29 mouse cellular contexts compared by ENCODE assay signal in the genomic region with DNA sequence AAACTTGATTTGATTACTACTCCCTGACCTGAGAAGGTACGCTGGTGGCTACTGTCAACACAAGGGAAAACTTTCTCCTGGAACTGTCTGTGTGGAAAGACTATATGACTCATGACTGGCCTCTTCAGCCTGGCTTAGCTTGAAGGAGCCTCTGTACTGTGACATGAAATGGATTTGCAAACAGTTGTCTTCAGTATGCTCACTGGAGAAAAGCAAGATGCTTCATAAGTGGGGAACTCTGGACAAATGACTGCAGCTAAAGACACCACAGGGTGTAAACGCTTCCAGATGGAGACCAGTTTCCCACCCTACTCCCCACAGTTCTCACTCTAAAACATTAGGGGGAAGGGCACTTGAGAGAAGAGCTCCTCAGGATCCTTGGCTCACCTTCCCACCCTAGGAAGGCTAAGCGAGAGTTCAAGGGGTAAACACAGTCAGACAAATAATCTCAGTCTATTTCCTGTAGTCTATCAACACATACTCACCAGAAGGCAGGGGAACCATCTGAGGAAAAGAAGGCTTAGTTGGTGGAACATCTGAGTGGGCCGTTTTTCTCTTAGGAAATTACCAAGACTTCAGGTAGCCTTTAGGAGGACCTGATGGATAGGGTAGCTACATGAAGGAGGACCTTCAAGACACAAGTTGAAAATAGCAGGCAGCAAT. TPM values are rescaled to one million over a fixed set of nuclear protein-coding genes. Genes with fewer than 3 reads are reported as not detected.
DNase-seq lines count a peak whose midpoint lies in the region; ATAC-seq and TF ChIP-seq lines count a peak whose summit lies in the region.
"Had no signal": no experiment of that assay in that cellular context is flagged by ENCODE, and none has a peak within 500 bp of the region (broad histone marks: within the 10 kb centered on the region; RNA-seq: fewer than 3 reads in every experiment).

No protein-coding gene starts in this region.

- intact Hi-C loops in gastrocnemius, adult 2 months (cut with DNase I): no loop called here

- WGBS in liver, postnatal 0 days (ENCODE audit: insufficient replicate concordance): 57% methylated on average over 4 of the region's 4 CpGs
- WGBS in liver, embryonic 12.5 days (ENCODE audit: insufficient replicate concordance): 44% methylated on average over 4 of the region's 4 CpGs
- WGBS in midbrain, embryonic 16.5 days: 92% methylated on average over 4 of the region's 4 CpGs

- DNase-seq in gastrocnemius, adult 2 months: no peak
- no peak for DNase-seq in gastrocnemius, postnatal 10 days
- no peak for DNase-seq in liver, postnatal 0 days
- peak; percentile 33 for DNase-seq in CD4-positive, CD25-positive, alpha-beta regulatory T cell, adult 2 months (ENCODE audit: low read depth, low spot score)
- no peak for DNase-seq in retina, postnatal 1 day
- DNase-seq: adrenal gland, adult 8-10 months; cerebellum, adult 18-20 months; right cerebral cortex, postnatal 4 days had no signal

- no peak overlapping the region for H3K9ac ChIP-seq in liver, postnatal 0 days (replicated peaks)
- H3K9ac ChIP-seq in liver, embryonic 12.5 days: no peak overlapping the region
- H3K9ac ChIP-seq in midbrain, embryonic 16.5 days (ENCODE audit: low read depth, low read length): no peak overlapping the region
- H3K9ac ChIP-seq: embryonic facial prominence, embryonic 12.5 days; midbrain, embryonic 13.5 days; neural tube, embryonic 12.5 days had no signal

- no peaks in the 10 kb centered on the region for H3K27me3 ChIP-seq in liver, postnatal 0 days (ENCODE audit: insufficient read depth, low read length)
- H3K27me3 ChIP-seq in liver, embryonic 12.5 days (replicated peaks): no peaks in the 10 kb centered on the region
- H3K27me3 ChIP-seq in midbrain, embryonic 16.5 days (ENCODE audit: control insufficient read depth, insufficient read depth, low read depth, low read length): no peaks in the 10 kb centered on the region
- H3K27me3 ChIP-seq: embryonic facial prominence, embryonic 12.5 days; megakaryocyte, embryonic 14.5 days; midbrain, embryonic 13.5 days; neural tube, embryonic 12.5 days had no signal

- H3K4me2 ChIP-seq in liver, postnatal 0 days (ENCODE audit: low read depth, low read length): no peak overlapping the region
- H3K4me2 ChIP-seq in liver, embryonic 12.5 days: no peak overlapping the region
- no peak overlapping the region for H3K4me2 ChIP-seq in midbrain, embryonic 16.5 days (ENCODE audit: low read length)
- H3K4me2 ChIP-seq: embryonic facial prominence, embryonic 12.5 days; midbrain, embryonic 13.5 days; neural tube, embryonic 12.5 days had no signal

- H3K9me3 ChIP-seq in liver, postnatal 0 days (ENCODE audit: low read length): no peaks in the 10 kb centered on the region
- no peaks in the 10 kb centered on the region for H3K9me3 ChIP-seq in liver, embryonic 12.5 days (replicated peaks)
- no peaks in the 10 kb centered on the region for H3K9me3 ChIP-seq in midbrain, embryonic 16.5 days (replicated peaks; ENCODE audit: control insufficient read depth, low read length, poor library complexity, severe bottlenecking)
- H3K9me3 ChIP-seq: embryonic facial prominence, embryonic 12.5 days; hindbrain, embryonic 10.5 days; megakaryocyte, embryonic 14.5 days; midbrain, embryonic 13.5 days; neural tube, embryonic 12.5 days had no signal

- peak overlapping the region; percentile 76 for H3K27ac ChIP-seq in gastrocnemius, adult 2 months
- H3K27ac ChIP-seq in liver, postnatal 0 days (ENCODE audit: low read depth): peak overlapping the region; percentile 40; the same call in 1 of the 2 replicates
- no peak overlapping the region for H3K27ac ChIP-seq in liver, embryonic 12.5 days
- H3K27ac ChIP-seq in midbrain, embryonic 16.5 days (ENCODE audit: low read length): no peak overlapping the region
- H3K27ac ChIP-seq: embryonic facial prominence, embryonic 12.5 days; hindbrain, embryonic 10.5 days; midbrain, embryonic 13.5 days; neural tube, embryonic 12.5 days had no signal

- no peak for TF ChIP-seq EP300 in liver, postnatal 0 days (IDR thresholded peaks at IDR 0.05; ENCODE audit: low read depth)

- ATAC-seq in liver, postnatal 0 days: no peak
- no peak for ATAC-seq in liver, embryonic 12.5 days
- peak; percentile 25 for ATAC-seq in inflammation-experienced regulatory T-cells, adult 6 months
- ATAC-seq in midbrain, embryonic 16.5 days: no peak
- ATAC-seq: hindbrain, embryonic 16.5 days; intestine, postnatal 0 days; midbrain, embryonic 13.5 days had no signal

- no peaks in the 10 kb centered on the region for H3K36me3 ChIP-seq in liver, postnatal 0 days (replicated peaks; ENCODE audit: insufficient read depth, low read length)
- no peaks in the 10 kb centered on the region for H3K36me3 ChIP-seq in liver, embryonic 12.5 days
- H3K36me3 ChIP-seq in midbrain, embryonic 16.5 days (ENCODE audit: control insufficient read depth, insufficient read depth, low read length): no peaks in the 10 kb centered on the region
- H3K36me3 ChIP-seq: embryonic facial prominence, embryonic 12.5 days; hindbrain, embryonic 10.5 days; midbrain, embryonic 13.5 days; neural tube, embryonic 12.5 days had no signal

- H3K4me1 ChIP-seq in liver, postnatal 0 days (ENCODE audit: insufficient read depth): peaks cover 14% of the 10 kb centered on the region
- 0 out of 2 replicates have a peak, but pooled peaks cover 16% of the 10 kb centered on the region for H3K4me1 ChIP-seq in liver, embryonic 12.5 days
- H3K4me1 ChIP-seq in midbrain, embryonic 16.5 days (ENCODE audit: control insufficient read depth, insufficient read depth, low read length): 0 out of 2 replicates have a peak, but pooled peaks cover 2% of the 10 kb centered on the region

- TF ChIP-seq CTCF in gastrocnemius, adult 2 months (IDR thresholded peaks at IDR 0.05): no peak
- no peak for TF ChIP-seq CTCF in liver, postnatal 0 days (IDR thresholded peaks at IDR 0.05; ENCODE audit: low read depth)

- no peak overlapping the region for H3K4me3 ChIP-seq in gastrocnemius, adult 2 months
- no peak overlapping the region for H3K4me3 ChIP-seq in liver, postnatal 0 days (ENCODE audit: low read depth, low read length)
- no peak overlapping the region for H3K4me3 ChIP-seq in liver, embryonic 12.5 days
- H3K4me3 ChIP-seq in midbrain, embryonic 16.5 days (ENCODE audit: low read depth, low read length): no peak overlapping the region
- H3K4me3 ChIP-seq: embryonic facial prominence, embryonic 12.5 days; hindbrain, embryonic 10.5 days; midbrain, embryonic 13.5 days; neural tube, embryonic 12.5 days had no signal

RNA-seq across cellular contexts. Expression of a gene that starts 18.9 kb away (rescaled TPM):
- not detected for total RNA-seq in gastrocnemius, adult 2 months (2021)
- total RNA-seq in gastrocnemius, postnatal 10 days (2021): not detected
- not detected in 2 replicates for polyA plus RNA-seq in liver, postnatal 0 days (2015; fragmentation: Nextera tagmentation; extraction: Ambion mirVana)
- not detected in 2 replicates for polyA plus RNA-seq in liver, embryonic 12.5 days (2016; fragmentation: Nextera tagmentation; extraction: Ambion mirVana)
- polyA plus RNA-seq in inflammation-experienced regulatory T-cells, adult 6 months (2017; shearing (Covaris generic)): not detected
- not detected in 2 replicates for polyA plus RNA-seq in midbrain, embryonic 16.5 days (2015; fragmentation: Nextera tagmentation; extraction: Ambion mirVana)
- total RNA-seq: adrenal gland, adult 8-10 months; gastrocnemius, adult 8-10 months; heart, adult 8-10 months; layer of hippocampus, postnatal 25 days; liver, adult 2 months; MEL had no signal
- polyA plus RNA-seq: embryonic facial prominence, embryonic 12.5 days; forebrain, embryonic 11.5 days; heart, embryonic 14.5 days; hindbrain, embryonic 10.5 days; hindbrain, embryonic 16.5 days; intestine, postnatal 0 days; kidney, embryonic 16.5 days; large intestine, adult 2 months; limb, embryonic 11.5 days; liver, adult 2 months; midbrain, embryonic 13.5 days; neural tube, embryonic 12.5 days; testis, adult 2 months had no signal

Comparison
In these comparisons a context has a peak if more than half of its experiments do, and no peak if none do; other contexts are left out.
1. H3K27ac ChIP-seq: peak in gastrocnemius, adult 2 months (single experiment) and liver, postnatal 0 days (single experiment); none in liver, embryonic 12.5 days (single experiment) and midbrain, embryonic 16.5 days (single experiment).